Mouse (Mus musculus) heart, postnatal 0 days (tissue): Measurements from ENCODE around the gene Fads1. TPM values are rescaled to one million over a fixed set of nuclear protein-coding genes. Genes with fewer than 3 reads are reported as not detected.
"Not testable (repeated sequence)": the region's sequence is repeated elsewhere in the genome, so short reads cannot be mapped to it uniquely, and the experiment has no call there.

Experiments used
- ATAC-seq: fragments of 200-750 bp; cut with Nextera tagmentation; 2 replicates; pipeline ENCODE4 v1.8.0; 2017; ENCODE audit warnings: low read depth, moderate number of reproducible peaks, moderate library complexity; ENCODE audit not compliant: insufficient read depth
- DNase-seq: peaks from one replicate; pipeline ENCODE4 v3.0.0-alpha.2; 2016; ENCODE audit warnings: low spot score
- H3K27ac ChIP-seq: fragments of 300-500 bp; sonication (generic); 2 replicates; pipeline ENCODE4 v1.5.1; 2014; ENCODE audit warnings: low read depth, mild to moderate bottlenecking
- H3K27me3 ChIP-seq: fragments of 300-500 bp; sonication (generic); 2 replicates; pipeline ENCODE4 v1.6.1; 2014; ENCODE audit warnings: low read length, mixed read lengths; ENCODE audit not compliant: control insufficient read depth, insufficient read depth
- H3K36me3 ChIP-seq: fragments of 300-500 bp; sonication (generic); replicated peaks from 2 replicates; pipeline ENCODE4 v1.6.1; 2014; ENCODE audit warnings: low read length, mixed read lengths; ENCODE audit not compliant: control insufficient read depth, insufficient read depth
- H3K4me1 ChIP-seq: fragments of 300-500 bp; sonication (generic); 2 replicates; pipeline ENCODE4 v1.6.1; 2014; ENCODE audit warnings: antibody characterized with exemption; ENCODE audit not compliant: control insufficient read depth, insufficient read depth
- H3K4me2 ChIP-seq: fragments of 300-500 bp; sonication (generic); 2 replicates; pipeline ENCODE4 v1.6.1; 2014; ENCODE audit warnings: low read depth, mild to moderate bottlenecking, low read length, moderate library complexity
- H3K4me3 ChIP-seq: fragments of 300-500 bp; sonication (generic); 2 replicates; pipeline ENCODE4 v1.5.1; 2014; ENCODE audit warnings: low read depth, low read length
- H3K9ac ChIP-seq: fragments of 300-500 bp; sonication (generic); replicated peaks from 2 replicates; pipeline ENCODE4 v1.6.1; 2014; ENCODE audit warnings: low read depth, low read length, mixed read lengths
- H3K9me3 ChIP-seq: fragments of 300-500 bp; sonication (generic); replicated peaks from 2 replicates; pipeline ENCODE4 v1.6.1; 2016; ENCODE audit warnings: low read length; ENCODE audit not compliant: control insufficient read depth
- CTCF ChIP-seq: IDR thresholded peaks from 2 replicates; pipeline ENCODE4 v1.5.1; 2016; ENCODE audit warnings: antibody characterized with exemption, control low read depth, low read depth
- EP300 ChIP-seq: IDR thresholded peaks from 2 replicates; pipeline ENCODE4 v1.6.1; 2016; ENCODE audit warnings: antibody characterized with exemption, low read depth
- WGBS: fragments of 180-500 bp; shearing (Covaris S2); extraction: QIAGEN DNeasy Blood & Tissue Kit; methylation state at CpG from one replicate; pipeline ENCODE4 v1.1.7; 2014; 5-methylcytosine and 5-hydroxymethylcytosine counted together
- polyA plus RNA-seq: library from polyadenylated mRNA; unstranded; fragments of >200 nt; fragmentation: Nextera tagmentation; extraction: Ambion mirVana; gene quantifications from 2 replicates; pipeline ENCODE4 v1.2.1, GENCODE M21; 2015
- total RNA-seq: library from RNA; depleted of rRNA; stranded (reverse); fragments of >200 nt; gene quantifications from 2 replicates; pipeline ENCODE4 v1.2.3, GENCODE M21; 2014; ENCODE audit warnings: low replicate concordance

The Fads1 gene
- total and polyA plus RNA-seq, 2 experiments from 2014 or later: 22.1 to 60.1 TPM

DNA sequence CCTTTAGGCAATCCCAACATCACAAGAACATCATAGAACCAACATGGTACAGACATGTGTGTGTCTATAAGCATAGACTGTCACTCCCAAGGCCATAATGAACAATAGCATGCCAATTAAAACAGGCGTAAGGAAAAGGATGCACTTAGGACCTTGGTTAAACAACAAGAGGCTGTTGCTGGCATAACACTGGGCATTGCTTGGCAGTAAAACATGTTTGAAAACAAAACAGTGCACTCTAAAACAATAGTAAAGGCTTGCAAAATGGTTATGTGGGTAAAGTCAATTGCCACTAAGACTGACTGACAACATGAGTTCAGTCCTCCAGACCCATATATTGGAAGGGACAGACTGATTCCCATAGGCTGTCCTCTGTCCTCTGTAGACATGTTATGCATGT lies 14.7 kb upstream of the Fads1 start:
- H3K36me3 ChIP-seq: no peaks in the 10 kb centered on the region
- no peak overlapping the region for H3K9ac ChIP-seq
- ATAC-seq: no peak
- no peaks in the 10 kb centered on the region for H3K9me3 ChIP-seq
- TF ChIP-seq EP300 (no peak), CTCF (no peak)
- 87% methylated on average over 1 of the region's 1 CpGs for WGBS
- no peaks in the 10 kb centered on the region for H3K4me1 ChIP-seq
- no peak overlapping the region for H3K4me3 ChIP-seq
- H3K27ac ChIP-seq: no peak overlapping the region
- no peak overlapping the region for H3K4me2 ChIP-seq
- no peaks in the 10 kb centered on the region for H3K27me3 ChIP-seq
- no peak for DNase-seq

GRCm38 (mm10) chr19:10168441-10168840 lies 14.2 kb upstream of the Fads1 start:
- Histone ChIP-seq H3K36me3 (no peaks in the 10 kb centered on the region), H3K9me3 (no peaks in the 10 kb centered on the region), H3K4me3 (no peak overlapping the region), H3K4me2 (no peak overlapping the region), H3K27ac (no peak overlapping the region), H3K27me3 (no peaks in the 10 kb centered on the region), H3K9ac (no peak overlapping the region), H3K4me1 (no peaks in the 10 kb centered on the region)
- TF ChIP-seq CTCF (no peak), EP300 (no peak)
- WGBS: 73% methylated on average over 3 of the region's 3 CpGs
- no peak for ATAC-seq
- DNase-seq: no peak

- DNase-seq: no peak
- no peaks in the 10 kb centered on the region for H3K9me3 ChIP-seq
- H3K27ac ChIP-seq: no peak overlapping the region
- no peaks in the 10 kb centered on the region for H3K4me1 ChIP-seq
- no peaks in the 10 kb centered on the region for H3K27me3 ChIP-seq
- no peak overlapping the region for H3K4me3 ChIP-seq
- no peak for TF ChIP-seq EP300
- TF ChIP-seq CTCF: no peak
- no peaks in the 10 kb centered on the region for H3K36me3 ChIP-seq
- H3K4me2 ChIP-seq: no peak overlapping the region
- H3K9ac ChIP-seq: no peak overlapping the region
- no peak for ATAC-seq
Measured at GRCm38 (mm10) chr19:10169179-10169578, 13.5 kb upstream of the Fads1 start.

- H3K27me3 ChIP-seq, DNase-seq, ATAC-seq, H3K36me3 ChIP-seq, H3K4me2 ChIP-seq, H3K27ac ChIP-seq, H3K4me3 ChIP-seq, H3K9ac ChIP-seq, H3K4me1 ChIP-seq, H3K9me3 ChIP-seq: not testable (repeated sequence)
- WGBS: 85% methylated on average over 3 of the region's 3 CpGs
Measured at GRCm38 (mm10) chr19:10169692-10170330, 12.9 kb upstream of the Fads1 start.

- Histone ChIP-seq H3K36me3 (no peaks in the 10 kb centered on the region), H3K4me2 (no peak overlapping the region), H3K4me3 (no peak overlapping the region), H3K9ac (no peak overlapping the region), H3K27me3 (no peaks in the 10 kb centered on the region), H3K9me3 (no peaks in the 10 kb centered on the region), H3K4me1 (no peaks in the 10 kb centered on the region), H3K27ac (no peak overlapping the region)
- WGBS: 47% methylated on average over 1 of the region's 1 CpGs
- TF ChIP-seq CTCF (no peak), EP300 (no peak)
- ATAC-seq (no peak), DNase-seq (no peak)
Measured at GRCm38 (mm10) chr19:10170466-10170865, 12.2 kb upstream of the Fads1 start.

- H3K27ac ChIP-seq: no peak overlapping the region
- ATAC-seq (no peak), DNase-seq (no peak)
- WGBS: 77% methylated on average over 7 of the region's 7 CpGs
- H3K4me2 ChIP-seq: no peak overlapping the region
- H3K4me3 ChIP-seq: no peak overlapping the region
- no peak overlapping the region for H3K9ac ChIP-seq
- no peaks in the 10 kb centered on the region for H3K36me3 ChIP-seq
- no peaks in the 10 kb centered on the region for H3K4me1 ChIP-seq
- no peaks in the 10 kb centered on the region for H3K27me3 ChIP-seq
- H3K9me3 ChIP-seq: no peaks in the 10 kb centered on the region
- no peak for TF ChIP-seq CTCF
Measured at GRCm38 (mm10) chr19:10171359-10171758, 11.3 kb upstream of the Fads1 start.
